Mouse (Mus musculus) small intestine, adult 2 months (tissue): ENCODE results near the gene Spsb1.

ENCODE experiments used
- CTCF ChIP-seq: fragments of 200-500 bp; IDR thresholded peaks from 2 replicates; pipeline ENCODE4 v1.5.1; 2012; ENCODE audit warnings: low read depth, mild to moderate bottlenecking, control low read depth, inconsistent platforms, low read length, moderate library complexity, mixed read lengths; ENCODE audit not compliant: insufficient replicate concordance, insufficient read length; ENCODE audit errors: extremely low read depth
- POLR2A ChIP-seq: fragments of 200-500 bp; IDR thresholded peaks from 2 replicates; pipeline ENCODE4 v1.6.1; 2012; ENCODE audit warnings: low read depth, mild to moderate bottlenecking, control low read depth, inconsistent platforms, low read length, moderate library complexity

GRCm38 (mm10) chr4:149982154-149982553, 27.3 kb upstream of the Spsb1 start:
- TF ChIP-seq POLR2A (no peak), CTCF (no peak)
